Mouse (Mus musculus) spleen, postnatal 4 days (tissue): Measurements from ENCODE around the gene Cxcl9.
"Not testable (repeated sequence)": the region's sequence is repeated elsewhere in the genome, so short reads cannot be mapped to it uniquely, and the experiment has no call there.

Experiments used
- DNase-seq, 2 experiments: peaks; one replicate each; pipeline ENCODE4 v3.0.0; 2022; ENCODE audit warnings: low spot score in 2 of 2

Cxcl9 gene

GRCm38 (mm10) chr5:92327929-92328328 lies at the start of gene Cxcl9:
Gene Cxcl9, minus strand, starts transcription at chr5:92328079.
- DNase-seq, result no peak

GRCm38 (mm10) chr5:92376795-92377405 lies 49.0 kb upstream of the Cxcl9 start:
- no peak for DNase-seq

GRCm38 (mm10) chr5:92375368-92375767 lies 47.5 kb upstream of the Cxcl9 start:
- DNase-seq, result peak in 1 of 2 experiments; percentile 50

- no peak for DNase-seq
These were observed 46.9 kb upstream of the Cxcl9 start for GRCm38 (mm10) chr5:92374721-92375142.

DNA sequence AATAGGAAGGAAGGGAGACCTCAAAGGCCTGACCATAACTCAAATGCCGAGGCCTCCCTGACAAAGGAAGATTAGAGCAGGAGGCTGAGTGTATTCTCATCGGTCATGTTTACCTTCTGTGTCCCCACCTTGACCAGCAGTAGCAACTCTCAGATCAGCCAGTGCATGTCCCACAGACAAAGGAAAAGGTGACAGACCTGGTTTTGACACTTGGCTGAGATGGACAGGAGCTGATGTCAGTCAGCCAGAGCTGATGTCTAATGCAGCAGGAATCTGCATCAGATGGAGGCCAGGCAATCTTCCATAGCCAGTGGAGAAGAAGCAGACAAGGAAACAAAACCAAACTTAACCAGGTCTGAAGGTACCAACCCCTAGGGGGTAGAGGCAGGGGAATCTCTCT lies 44.7 kb upstream of the Cxcl9 start:
- DNase-seq, result no peak

DNA sequence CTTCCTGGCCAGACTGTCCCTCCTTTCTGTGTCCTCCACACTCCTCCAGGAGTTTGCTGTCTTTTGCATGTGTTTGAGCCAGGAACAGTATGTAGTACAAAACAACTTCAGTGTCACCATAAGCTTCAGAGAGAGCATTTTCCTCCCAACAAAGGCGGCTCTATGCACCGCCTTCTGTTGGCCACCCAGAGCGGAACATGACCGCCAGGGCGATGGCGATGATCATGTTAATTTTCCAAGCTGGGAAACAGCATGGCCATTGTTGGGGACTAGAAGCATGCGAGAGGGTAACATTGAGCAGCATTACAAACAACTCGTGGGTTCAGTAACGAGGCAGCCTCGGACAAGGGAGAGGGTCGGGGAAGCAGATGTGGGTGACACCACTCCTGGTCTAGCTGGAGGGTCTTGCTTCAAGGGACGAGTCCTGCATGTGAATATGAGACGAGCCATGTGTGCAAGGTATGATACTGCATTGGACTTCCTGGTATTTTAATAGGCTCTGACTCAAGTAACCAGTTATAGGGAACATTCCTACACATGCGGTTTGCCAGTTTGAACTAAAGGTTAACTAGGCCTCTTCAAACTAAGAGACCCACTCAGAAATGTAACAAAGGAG lies 43.6 kb upstream of the Cxcl9 start:
- DNase-seq, result no peak

DNA sequence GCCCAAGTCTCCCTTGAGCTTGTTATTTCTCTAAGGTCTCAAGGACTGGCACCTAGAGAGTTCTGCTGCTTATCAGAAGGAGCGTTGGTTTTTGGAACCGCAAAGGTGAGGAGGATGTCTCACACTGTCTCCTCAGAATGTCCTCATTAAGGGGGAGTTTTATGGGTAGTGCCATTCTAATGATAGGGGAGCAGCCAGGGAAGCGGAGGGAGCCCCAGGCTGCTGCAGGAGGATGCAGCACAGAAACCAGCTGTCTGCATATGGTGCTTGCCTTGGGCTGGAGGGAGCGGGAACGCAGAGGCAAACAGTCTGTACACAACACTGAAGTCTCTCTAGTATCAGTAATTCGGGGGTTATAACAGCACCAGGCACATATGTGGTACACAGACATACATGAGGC lies 43.0 kb upstream of the Cxcl9 start:
- no peak for DNase-seq

- no peak for DNase-seq
These were observed 42.5 kb upstream of the Cxcl9 start for GRCm38 (mm10) chr5:92370392-92370791.

DNA sequence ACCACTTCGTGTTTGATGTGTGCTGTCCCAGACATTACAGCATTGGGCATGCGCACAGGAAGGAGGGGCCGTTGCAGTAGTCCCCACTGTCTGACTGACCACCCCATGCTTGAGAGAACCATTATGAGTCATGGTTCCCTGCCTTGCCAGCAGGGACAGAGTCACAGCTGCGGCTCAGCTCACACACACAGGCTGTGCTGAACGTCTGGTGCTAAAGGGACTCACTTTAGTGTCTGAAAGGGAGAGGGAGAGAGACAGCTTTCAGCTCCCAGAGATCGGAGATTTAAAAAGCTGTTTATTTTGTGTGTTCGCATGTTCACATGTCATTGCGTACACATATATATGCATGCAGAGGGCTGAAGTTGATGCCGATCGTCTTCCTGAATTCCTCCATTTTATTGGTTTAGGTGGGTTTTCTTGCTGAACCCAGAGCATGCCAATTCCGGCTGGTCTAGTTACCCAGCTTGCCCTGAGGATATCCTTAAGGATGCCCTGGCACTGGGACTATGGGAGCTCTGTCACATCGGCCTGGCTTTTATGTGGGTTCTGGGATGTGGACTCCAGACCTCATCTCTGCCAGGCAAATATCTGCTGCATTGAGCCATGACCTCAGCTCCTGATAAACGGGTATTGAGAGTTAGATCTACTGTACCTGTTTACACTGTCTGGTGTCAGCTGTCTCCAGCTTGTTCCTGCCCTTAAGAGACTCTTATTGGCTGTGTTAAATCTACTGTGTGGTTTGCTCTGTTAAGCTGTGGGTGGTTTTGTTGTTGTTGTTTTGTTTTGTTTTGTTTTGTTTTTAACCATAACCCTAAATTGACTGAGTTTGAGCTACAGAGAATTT lies 41.5 kb upstream of the Cxcl9 start:
- DNase-seq, result peak in 1 of 2 experiments; percentile 23

DNA sequence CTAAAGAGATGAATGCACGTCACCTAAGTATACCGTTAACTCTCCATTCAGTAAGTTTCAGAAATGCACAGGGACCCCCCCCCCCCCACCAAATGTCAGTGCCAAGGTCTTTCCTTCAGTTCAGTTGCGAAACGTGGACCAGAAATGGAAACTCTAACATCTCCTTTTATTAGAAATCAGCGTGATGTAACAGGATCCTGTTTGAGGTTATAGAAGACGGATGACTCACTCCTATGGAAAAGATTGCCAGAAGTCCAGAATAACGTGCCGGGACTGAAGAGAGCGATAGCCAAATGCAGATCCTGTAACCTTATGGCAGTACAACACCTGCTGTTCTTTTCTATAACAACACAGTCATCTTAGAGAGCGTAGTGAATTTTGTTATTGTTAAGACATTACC lies 40.5 kb upstream of the Cxcl9 start:
- no peak for DNase-seq

GRCm38 (mm10) chr5:92366565-92366964 lies 38.7 kb upstream of the Cxcl9 start:
- DNase-seq, result no peak

GRCm38 (mm10) chr5:92365146-92365705 lies 37.3 kb upstream of the Cxcl9 start:
- no peak for DNase-seq

DNA sequence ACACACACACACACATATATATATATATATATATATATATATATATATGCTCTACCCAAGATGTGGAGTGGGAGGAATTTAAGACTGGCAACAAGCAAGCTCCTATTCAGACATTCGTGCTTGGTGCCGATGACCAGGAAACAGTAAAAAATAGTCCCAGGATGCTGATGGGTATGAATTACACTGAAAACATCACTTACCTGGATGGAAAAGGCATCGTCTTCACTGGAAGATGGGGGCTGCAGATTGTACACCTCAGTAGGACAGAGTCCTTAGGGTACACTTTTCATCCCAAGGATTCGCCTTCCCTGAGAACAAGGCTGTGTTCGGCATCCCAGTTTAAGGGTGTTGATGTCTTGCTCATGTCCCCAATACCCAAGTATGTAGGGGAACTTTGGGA lies 36.1 kb upstream of the Cxcl9 start:
- DNase-seq, result no peak

GRCm38 (mm10) chr5:92363179-92363578 lies 35.3 kb upstream of the Cxcl9 start:
- DNase-seq, result no peak

DNA sequence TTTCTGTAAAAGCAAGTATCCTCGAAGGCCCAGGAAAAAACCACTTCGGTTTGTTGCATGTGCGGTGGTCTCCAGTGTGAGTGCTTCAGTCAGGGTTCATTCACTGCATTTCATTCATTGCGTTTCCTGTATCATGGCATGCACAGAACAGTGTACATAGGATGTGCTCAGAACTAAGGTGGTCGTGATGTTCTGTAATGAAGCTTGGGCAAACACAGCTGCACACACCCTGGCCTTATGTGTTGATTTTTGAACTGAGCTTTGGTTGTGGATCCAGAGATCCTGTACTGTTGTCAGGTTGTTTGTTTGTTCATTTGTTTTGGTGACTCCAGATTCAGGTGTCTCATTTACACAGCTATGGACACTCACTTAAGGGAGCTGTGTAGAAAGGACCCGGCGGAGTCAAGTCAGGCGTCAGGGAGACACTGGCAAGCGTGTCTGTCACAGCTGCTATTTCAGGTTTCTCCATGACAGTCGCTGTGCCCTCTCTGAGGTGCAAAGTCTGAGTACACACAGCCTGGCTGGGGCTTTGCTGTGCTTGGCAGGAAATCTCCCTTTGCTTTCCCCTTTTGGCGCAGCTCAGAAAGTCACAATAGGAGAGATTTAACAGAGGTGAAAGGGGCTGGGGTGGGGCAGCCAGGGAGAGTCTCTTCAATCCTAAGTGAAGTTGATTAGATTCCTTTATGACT lies 31.0 kb upstream of the Cxcl9 start:
- DNase-seq, result no peak

DNA sequence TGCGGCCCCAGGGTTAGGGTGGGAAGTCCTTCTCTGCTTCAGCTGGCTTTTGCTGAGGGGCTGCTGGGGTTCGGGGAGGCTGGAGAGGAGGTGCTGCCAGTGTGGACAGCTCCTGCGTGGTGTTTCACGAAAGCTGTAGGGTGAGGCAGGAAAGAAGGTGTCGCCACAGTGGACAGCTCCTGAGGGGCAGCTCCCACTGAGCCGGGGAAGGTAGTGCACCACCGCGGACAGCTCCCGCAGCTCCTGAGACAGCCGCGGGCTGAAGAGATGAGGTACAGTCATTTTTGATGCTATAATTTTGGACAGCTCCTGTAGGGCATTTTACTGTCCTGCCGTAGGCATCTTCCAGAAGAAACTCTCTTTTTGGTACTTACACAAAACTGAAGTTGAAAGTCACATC lies 30.2 kb upstream of the Cxcl9 start:
- no peak for DNase-seq

- peak; percentile 37 to 72 for DNase-seq
These were observed 25.6 kb upstream of the Cxcl9 start for GRCm38 (mm10) chr5:92353517-92353916.

- DNase-seq, result not testable (repeated sequence)
These were observed 24.8 kb upstream of the Cxcl9 start for GRCm38 (mm10) chr5:92352716-92353115.

GRCm38 (mm10) chr5:92349731-92350130 lies 21.9 kb upstream of the Cxcl9 start:
- no peak for DNase-seq

DNA sequence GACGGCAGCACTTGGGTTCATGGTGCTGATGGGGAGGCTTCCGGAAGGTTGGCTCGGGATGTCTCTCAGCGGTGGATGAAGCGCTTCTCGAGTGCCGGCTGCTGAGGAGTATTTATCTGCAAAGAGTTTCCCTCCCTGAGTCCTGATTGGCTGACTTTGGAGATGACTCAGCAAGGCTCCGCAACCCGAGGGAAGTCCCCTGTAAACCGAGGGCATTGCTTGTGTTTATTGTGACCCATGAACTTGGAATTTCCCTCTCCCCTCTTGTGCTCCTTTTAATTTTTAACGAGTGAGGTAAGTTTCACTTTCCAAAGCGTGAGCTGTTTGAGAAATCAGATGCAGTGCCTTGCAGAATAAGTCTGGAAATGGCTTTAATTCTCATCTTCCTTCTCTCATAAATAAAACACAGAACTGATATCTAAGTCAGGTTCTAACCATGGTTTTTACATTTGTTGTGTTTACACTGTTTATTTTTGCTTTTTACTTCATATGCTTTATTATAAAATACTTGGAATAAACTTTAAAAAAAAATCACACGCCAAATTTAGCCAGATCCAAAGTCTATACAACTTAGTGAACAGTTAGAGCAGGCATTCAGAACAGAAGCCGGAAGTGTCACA lies 21.0 kb upstream of the Cxcl9 start, which contains the start of gene Cxcl10:
Gene Cxcl10 (minus strand): TSS at position 96 of the 620 bp plus-strand sequence.
- peak; percentile 57 to 73 for DNase-seq

DNA sequence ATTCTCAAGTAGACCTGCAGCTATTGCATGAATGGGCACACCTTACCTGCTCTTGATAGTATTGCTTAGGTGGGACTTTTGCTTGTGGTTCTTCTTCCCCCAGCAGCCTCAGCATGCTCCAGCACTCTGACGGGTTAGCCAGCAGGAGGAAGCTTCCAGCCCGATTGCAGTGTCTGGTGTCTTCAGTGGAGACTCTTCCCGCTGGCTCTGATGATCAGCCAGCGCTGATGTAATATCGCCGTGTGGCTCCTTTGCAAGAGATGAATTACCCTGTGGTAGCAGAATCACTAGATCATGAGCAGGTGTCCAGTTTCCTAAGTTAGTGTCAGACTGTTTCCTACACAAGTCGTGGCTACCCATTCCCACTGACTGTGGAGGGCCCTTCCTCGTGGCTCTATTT lies 17.1 kb upstream of the Cxcl9 start:
- DNase-seq, result no peak
